Mouse (Mus musculus): Measurements from ENCODE around the gene Mrpl49.
A peak's percentile ranks its signal among the peaks of the same experiment; 100 is the strongest.

Mrpl49 gene

GRCm38 (mm10) chr19:6057313-6058096 is at the start of gene Mrpl49, which contains the start of gene Fau:
TSS of gene Mrpl49 (minus strand) at chr19:6057785.
TSS of gene Fau (plus strand) at chr19:6057844.
- DNase-seq (ENCODE audit: low spot score), result peak; percentile 100

GRCm38 (mm10) chr19:6105586-6105985 is 48.0 kb upstream of the Mrpl49 start, which contains the start of gene Naaladl1:
TSS of gene Naaladl1 (plus strand) at chr19:6105782.
- DNase-seq (ENCODE audit: low spot score), result no peak

GRCm38 (mm10) chr19:6104476-6104875 is 46.9 kb upstream of the Mrpl49 start:
- DNase-seq (ENCODE audit: low spot score), result no peak

GRCm38 (mm10) chr19:6102169-6102853 is 44.7 kb upstream of the Mrpl49 start:
- DNase-seq (ENCODE audit: low spot score), result no peak

- DNase-seq (ENCODE audit: low spot score), result no peak
Observed at GRCm38 (mm10) chr19:6101186-6101585, 43.6 kb upstream of the Mrpl49 start.

- DNase-seq (ENCODE audit: low spot score), result no peak
Observed at GRCm38 (mm10) chr19:6097847-6098246, 40.3 kb upstream of the Mrpl49 start.

- DNase-seq (ENCODE audit: low spot score), result no peak
Observed at GRCm38 (mm10) chr19:6094119-6094518, 36.5 kb upstream of the Mrpl49 start, which contains the start of gene AC131692.1. TSS of gene AC131692.1 (plus strand) at chr19:6094419.

- no peak for DNase-seq (ENCODE audit: low spot score)
Observed at GRCm38 (mm10) chr19:6088841-6089240, 31.3 kb upstream of the Mrpl49 start.

- DNase-seq (ENCODE audit: low spot score), result peak; percentile 89
Observed at GRCm38 (mm10) chr19:6085417-6085879, 27.9 kb upstream of the Mrpl49 start.

GRCm38 (mm10) chr19:6084478-6085248 is 27.1 kb upstream of the Mrpl49 start, which contains the start of the genes Zfpl1 and Cdca5:
TSS of gene Zfpl1 (minus strand) at chr19:6084956.
TSS of gene Cdca5 (plus strand) at chr19:6084983.
- DNase-seq (ENCODE audit: low spot score), result peak; percentile 100

GRCm38 (mm10) chr19:6082156-6082555 is 24.6 kb upstream of the Mrpl49 start, which contains the start of gene Gm28374:
TSS of gene Gm28374 (minus strand) at chr19:6082256.
- no peak for DNase-seq (ENCODE audit: low spot score)

GRCm38 (mm10) chr19:6079983-6080480 is 22.4 kb upstream of the Mrpl49 start, which contains the start of gene Tmem262:
TSS of gene Tmem262 (plus strand) at chr19:6080033.
- DNase-seq (ENCODE audit: low spot score), result no peak

- DNase-seq (ENCODE audit: low spot score), result peak; percentile 95
Observed at GRCm38 (mm10) chr19:6076564-6077393, 19.2 kb upstream of the Mrpl49 start, which contains the start of gene Vps51. TSS of gene Vps51 (minus strand) at chr19:6077231.

GRCm38 (mm10) chr19:6073889-6074288 is 16.3 kb upstream of the Mrpl49 start:
- no peak for DNase-seq (ENCODE audit: low spot score)

GRCm38 (mm10) chr19:6071261-6071660 is 13.7 kb upstream of the Mrpl49 start:
- no peak for DNase-seq (ENCODE audit: low spot score)

- DNase-seq (ENCODE audit: low spot score), result no peak
Observed at GRCm38 (mm10) chr19:6070571-6071250, 13.1 kb upstream of the Mrpl49 start.

GRCm38 (mm10) chr19:6069851-6070250 is 12.3 kb upstream of the Mrpl49 start:
- no peak for DNase-seq (ENCODE audit: low spot score)

GRCm38 (mm10) chr19:6068951-6069350 is 11.4 kb upstream of the Mrpl49 start:
- no peak for DNase-seq (ENCODE audit: low spot score)

GRCm38 (mm10) chr19:6067724-6068415 is 10.3 kb upstream of the Mrpl49 start, which contains the start of gene Tm7sf2:
TSS of gene Tm7sf2 (minus strand) at chr19:6068373.
- peak; percentile 93 for DNase-seq (ENCODE audit: low spot score)

Data from embryo, embryonic 10 days (tissue).